Mouse (Mus musculus) neural tube, embryonic 13.5 days (tissue): ENCODE results near the gene Cd55b. TPM values are rescaled to one million over a fixed set of nuclear protein-coding genes. Genes with fewer than 3 reads are reported as not detected.
"Not testable (repeated sequence)": the region's sequence is repeated elsewhere in the genome, so short reads cannot be mapped to it uniquely, and the experiment has no call there.

Experiments
- ATAC-seq: fragments of 200-750 bp; cut with Nextera tagmentation; 2 replicates; pipeline ENCODE4 v1.8.0; 2017; ENCODE audit warnings: low read depth, mild to moderate bottlenecking, moderate TSS enrichment, moderate library complexity
- H3K27ac ChIP-seq: fragments of 300-500 bp; sonication (generic); replicated peaks from 2 replicates; pipeline ENCODE4 v1.5.1; 2015; ENCODE audit warnings: moderate library complexity, mild to moderate bottlenecking, inconsistent platforms
- H3K27me3 ChIP-seq: fragments of 300-500 bp; sonication (generic); 2 replicates; pipeline ENCODE4 v1.6.1; 2015; ENCODE audit warnings: mild to moderate bottlenecking, inconsistent platforms
- H3K36me3 ChIP-seq: fragments of 300-500 bp; sonication (generic); 2 replicates; pipeline ENCODE4 v1.6.1; 2015; ENCODE audit warnings: mild to moderate bottlenecking, inconsistent platforms
- H3K4me1 ChIP-seq: fragments of 300-500 bp; sonication (generic); replicated peaks from 2 replicates; pipeline ENCODE4 v1.6.1; 2015; ENCODE audit warnings: inconsistent platforms
- H3K4me2 ChIP-seq: fragments of 300-500 bp; sonication (generic); 2 replicates; pipeline ENCODE4 v1.6.1; 2015; ENCODE audit warnings: inconsistent platforms, mild to moderate bottlenecking, moderate library complexity
- H3K4me3 ChIP-seq: fragments of 300-500 bp; sonication (generic); 2 replicates; pipeline ENCODE4 v1.5.1; 2015; ENCODE audit warnings: mild to moderate bottlenecking, inconsistent platforms
- H3K9ac ChIP-seq: fragments of 300-500 bp; sonication (generic); 2 replicates; pipeline ENCODE4 v1.6.1; 2015; ENCODE audit warnings: moderate library complexity, mild to moderate bottlenecking, inconsistent platforms
- H3K9me3 ChIP-seq: fragments of 300-500 bp; sonication (generic); 2 replicates; pipeline ENCODE4 v1.6.1; 2016; ENCODE audit warnings: inconsistent platforms
- WGBS: fragments of 180-500 bp; shearing (Covaris S2); methylation state at CpG from one replicate; pipeline ENCODE4 v1.1.7; 2015; 5-methylcytosine and 5-hydroxymethylcytosine counted together
- polyA plus RNA-seq: library from polyadenylated mRNA; unstranded; fragments of >200 nt; fragmentation: Nextera tagmentation; extraction: Ambion mirVana; gene quantifications from 2 replicates; pipeline ENCODE4 v1.2.1, GENCODE M21; 2015

The Cd55b gene
- polyA plus RNA-seq, 1 experiment from 2014 or later = not detected

DNA sequence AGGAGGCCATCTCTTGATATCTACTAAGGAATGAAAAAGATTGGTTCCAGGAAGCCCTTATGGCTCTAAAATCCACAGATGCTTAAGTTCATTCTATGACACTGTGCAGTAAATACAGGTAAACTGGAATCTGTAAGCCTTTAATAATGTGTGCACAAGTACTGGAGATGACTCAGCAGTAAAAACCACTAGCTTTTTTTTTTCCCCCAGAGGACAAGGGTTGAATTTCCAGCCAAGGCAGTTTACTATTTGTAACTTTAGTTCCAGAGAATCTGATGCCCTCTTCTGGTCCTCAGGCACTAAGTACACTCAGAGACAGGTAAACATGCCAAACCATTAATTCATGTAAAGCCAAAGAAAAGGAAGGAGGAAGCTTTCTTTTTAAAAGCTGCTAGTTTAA is 25.7 kb downstream of the Cd55b start:
- H3K9ac ChIP-seq, H3K4me1 ChIP-seq, ATAC-seq, H3K4me2 ChIP-seq, H3K27ac ChIP-seq, H3K27me3 ChIP-seq, H3K4me3 ChIP-seq, H3K36me3 ChIP-seq, H3K9me3 ChIP-seq: not testable (repeated sequence)

DNA sequence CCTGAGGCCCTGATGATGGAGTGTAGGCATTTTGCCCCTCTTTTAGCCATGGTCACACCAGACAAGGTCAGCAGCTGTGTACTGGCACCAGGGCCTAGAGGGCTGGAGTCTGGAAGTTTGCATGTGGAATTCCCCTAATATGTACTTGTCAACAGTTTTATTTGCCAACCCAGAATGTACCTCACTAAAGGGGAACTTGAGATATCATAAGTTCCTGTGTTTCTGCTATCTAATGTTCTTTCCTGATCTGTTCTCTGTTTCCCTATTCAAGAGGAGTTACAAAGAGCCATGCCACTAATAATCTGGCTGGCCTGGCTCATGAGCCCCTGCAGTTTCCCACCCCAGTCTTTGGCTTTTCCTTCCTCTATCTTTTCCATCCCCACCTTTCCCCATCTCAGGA is 35.5 kb downstream of the Cd55b start:
- H3K27me3 ChIP-seq, H3K4me2 ChIP-seq, H3K9me3 ChIP-seq, H3K4me3 ChIP-seq, H3K27ac ChIP-seq, H3K4me1 ChIP-seq, H3K9ac ChIP-seq, ATAC-seq, H3K36me3 ChIP-seq: not testable (repeated sequence)

DNA sequence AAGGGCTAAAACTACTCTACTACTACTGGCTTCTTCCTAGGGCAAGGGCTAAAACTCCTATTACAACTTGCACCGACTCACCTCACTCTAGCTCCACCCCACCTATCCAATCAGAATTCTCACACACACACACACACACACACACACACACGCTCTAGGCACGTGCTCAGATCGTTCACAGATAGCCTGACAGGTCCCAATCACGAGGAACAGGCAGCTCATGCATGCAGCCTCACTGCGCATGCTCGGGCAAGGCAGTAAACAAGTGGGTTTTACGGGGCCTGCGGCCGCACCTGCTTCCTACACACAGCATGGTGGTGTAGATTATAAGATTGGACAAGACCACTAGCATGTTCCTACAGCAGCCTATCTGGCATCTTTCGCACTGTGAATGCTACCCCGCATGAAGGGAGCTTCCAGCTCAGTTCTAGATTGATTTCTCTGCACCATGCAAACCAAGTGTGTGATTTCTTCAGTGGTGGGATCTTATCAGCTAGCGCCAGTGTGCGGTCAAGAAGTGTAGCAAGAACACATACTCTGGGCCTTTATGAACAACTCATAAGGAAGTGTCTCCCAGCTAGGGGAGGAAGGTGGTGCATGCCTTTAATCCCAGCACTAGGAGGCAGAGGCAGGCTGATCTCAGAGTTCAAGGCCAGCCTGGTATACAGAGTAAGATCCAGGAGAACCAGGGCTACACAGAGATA is 44.9 kb downstream of the Cd55b start:
- no peak overlapping the region for H3K4me2 ChIP-seq
- no peak overlapping the region for H3K9ac ChIP-seq
- no peaks in the 10 kb centered on the region for H3K4me1 ChIP-seq
- no peaks in the 10 kb centered on the region for H3K9me3 ChIP-seq
- H3K4me3 ChIP-seq = no peak overlapping the region
- no peaks in the 10 kb centered on the region for H3K27me3 ChIP-seq
- no peak overlapping the region for H3K27ac ChIP-seq
- no peaks in the 10 kb centered on the region for H3K36me3 ChIP-seq
- no peak for ATAC-seq
- WGBS = 91% methylated on average over 14 of the region's 14 CpGs

DNA sequence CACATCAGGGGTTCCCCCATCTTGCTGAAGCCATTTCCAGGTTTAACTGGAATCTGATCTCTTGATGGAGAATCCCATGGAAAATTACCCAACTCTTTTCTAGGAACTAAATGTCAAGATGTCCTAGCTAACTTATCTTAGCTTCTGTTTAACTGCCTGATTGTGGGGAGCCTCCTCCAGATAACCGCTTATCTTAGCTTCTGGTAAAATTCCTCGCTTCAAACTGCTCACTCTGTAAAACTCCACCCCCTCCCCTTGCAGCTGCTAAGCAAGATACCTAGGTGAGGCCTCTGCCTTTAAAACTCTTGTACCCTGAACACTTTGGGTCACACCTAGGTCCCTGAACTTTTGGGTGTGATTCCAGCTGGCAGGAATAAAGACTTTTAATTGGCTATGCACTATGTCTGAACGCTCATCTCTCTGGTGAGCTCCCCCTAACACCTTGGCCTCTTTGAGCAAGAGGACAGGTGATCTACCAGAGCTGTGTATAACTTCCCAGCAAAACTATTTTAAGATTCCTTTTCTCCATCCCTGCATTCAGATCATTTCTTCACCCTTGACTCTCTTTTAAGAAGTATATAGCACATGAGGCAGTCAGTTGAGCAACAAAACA is 48.5 kb downstream of the Cd55b start:
- no peak for ATAC-seq
- Histone ChIP-seq H3K27ac (no peak overlapping the region), H3K4me2 (no peak overlapping the region), H3K9ac (no peak overlapping the region), H3K27me3 (no peaks in the 10 kb centered on the region), H3K36me3 (no peaks in the 10 kb centered on the region), H3K9me3 (no peaks in the 10 kb centered on the region), H3K4me1 (no peaks in the 10 kb centered on the region), H3K4me3 (no peak overlapping the region)
- WGBS = 87% methylated on average over 3 of the region's 3 CpGs

DNA sequence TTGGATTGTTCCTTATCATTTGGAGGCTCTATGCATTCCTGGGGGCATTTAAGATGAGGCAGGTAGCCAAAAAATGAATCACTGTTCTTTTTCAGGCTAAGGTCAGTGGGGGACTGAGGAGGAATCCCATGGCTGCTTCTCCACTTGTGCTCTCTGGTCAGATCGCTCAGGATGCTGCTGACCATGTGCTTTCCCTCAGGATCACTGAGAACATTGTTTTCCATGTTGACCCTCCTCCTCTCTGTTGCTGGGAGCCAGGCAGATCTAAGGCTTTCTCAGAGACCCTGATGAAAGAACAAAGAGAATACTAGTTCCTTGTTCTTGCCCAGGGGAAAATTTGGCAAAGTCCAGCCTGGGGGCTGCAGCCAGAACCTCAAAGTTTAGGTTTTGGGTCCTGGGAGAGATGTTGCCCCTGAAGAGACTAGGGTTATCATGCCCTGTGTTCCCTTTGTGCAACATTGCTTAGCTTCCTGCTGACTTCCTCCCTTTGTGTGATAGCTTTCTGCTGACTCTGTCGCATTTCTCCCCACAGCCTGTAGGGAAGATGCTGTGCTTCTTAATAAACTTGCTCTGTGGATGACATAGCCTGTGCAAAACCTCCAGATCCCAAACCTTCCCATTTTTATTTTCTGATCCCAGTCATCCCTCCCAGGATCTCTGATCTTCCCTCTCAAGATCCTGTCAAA is 49.3 kb downstream of the Cd55b start:
- 43% methylated on average over 2 of the region's 2 CpGs for WGBS
- no peaks in the 10 kb centered on the region for H3K4me1 ChIP-seq
- no peak for ATAC-seq
- no peaks in the 10 kb centered on the region for H3K9me3 ChIP-seq
- H3K27ac ChIP-seq = no peak overlapping the region
- no peaks in the 10 kb centered on the region for H3K27me3 ChIP-seq
- no peak overlapping the region for H3K4me3 ChIP-seq
- no peak overlapping the region for H3K4me2 ChIP-seq
- H3K9ac ChIP-seq = no peak overlapping the region
- no peaks in the 10 kb centered on the region for H3K36me3 ChIP-seq

DNA sequence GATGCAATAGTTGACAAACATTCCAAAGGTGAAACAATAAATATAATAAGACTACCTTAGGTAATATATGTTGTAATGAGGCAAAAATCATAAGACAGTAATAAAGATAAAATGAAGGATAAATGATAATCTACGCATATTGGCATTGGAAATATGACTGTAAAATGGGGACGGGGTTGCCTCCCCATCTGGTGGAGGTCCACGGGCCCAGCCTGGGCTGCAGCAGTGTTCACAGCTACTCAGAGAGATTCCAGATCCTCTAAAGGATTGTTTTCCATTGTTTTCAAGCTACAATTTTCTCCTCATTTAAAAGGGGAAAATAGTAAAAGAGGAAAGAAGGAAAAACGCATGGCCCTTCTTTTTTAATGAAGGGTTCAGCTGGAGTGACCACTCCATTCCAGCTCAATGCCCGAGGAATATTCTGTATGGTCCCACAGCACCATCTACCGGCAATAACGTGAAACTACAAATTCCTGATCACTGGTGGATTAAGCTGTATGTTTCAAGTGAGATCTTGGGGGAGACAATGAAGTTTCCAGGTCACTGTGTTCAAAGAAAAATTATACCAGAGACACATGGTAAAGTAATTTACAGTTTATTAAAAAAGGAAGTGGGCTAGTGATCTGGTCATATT is 50.8 kb downstream of the Cd55b start:
- peak; percentile 74; the same call in 1 of the 2 replicates for ATAC-seq
- Histone ChIP-seq H3K27ac (no peak overlapping the region), H3K4me2 (no peak overlapping the region), H3K9me3 (no peaks in the 10 kb centered on the region), H3K9ac (no peak overlapping the region), H3K27me3 (no peaks in the 10 kb centered on the region), H3K36me3 (no peaks in the 10 kb centered on the region), H3K4me1 (no peaks in the 10 kb centered on the region), H3K4me3 (no peak overlapping the region)
- WGBS = 39% methylated on average over 7 of the region's 7 CpGs

DNA sequence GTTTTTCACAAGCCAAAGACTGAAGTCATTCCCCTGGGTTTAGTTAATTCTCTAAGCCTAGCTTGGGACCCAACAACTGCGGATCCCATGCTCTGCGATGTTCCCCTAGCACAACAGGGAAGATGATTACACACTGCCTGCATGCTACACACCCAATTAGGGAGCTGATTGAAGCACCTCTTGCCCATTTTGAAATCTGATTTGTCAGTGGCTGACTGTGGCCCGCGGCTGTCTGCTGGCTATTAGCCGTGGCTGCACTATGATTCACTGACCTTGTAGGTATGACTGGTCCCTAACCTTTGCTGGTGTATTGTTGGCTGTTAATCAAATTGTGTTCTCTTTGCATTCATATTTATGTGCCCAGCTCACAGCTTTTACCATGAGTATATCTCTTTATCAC is 51.5 kb downstream of the Cd55b start:
- Histone ChIP-seq H3K27me3 (no peaks in the 10 kb centered on the region), H3K27ac (no peak overlapping the region), H3K4me1 (no peaks in the 10 kb centered on the region), H3K9ac (no peak overlapping the region), H3K4me3 (no peak overlapping the region), H3K36me3 (no peaks in the 10 kb centered on the region), H3K4me2 (no peak overlapping the region), H3K9me3 (no peaks in the 10 kb centered on the region)
- no peak for ATAC-seq
- 73% methylated on average over 5 of the region's 5 CpGs for WGBS

DNA sequence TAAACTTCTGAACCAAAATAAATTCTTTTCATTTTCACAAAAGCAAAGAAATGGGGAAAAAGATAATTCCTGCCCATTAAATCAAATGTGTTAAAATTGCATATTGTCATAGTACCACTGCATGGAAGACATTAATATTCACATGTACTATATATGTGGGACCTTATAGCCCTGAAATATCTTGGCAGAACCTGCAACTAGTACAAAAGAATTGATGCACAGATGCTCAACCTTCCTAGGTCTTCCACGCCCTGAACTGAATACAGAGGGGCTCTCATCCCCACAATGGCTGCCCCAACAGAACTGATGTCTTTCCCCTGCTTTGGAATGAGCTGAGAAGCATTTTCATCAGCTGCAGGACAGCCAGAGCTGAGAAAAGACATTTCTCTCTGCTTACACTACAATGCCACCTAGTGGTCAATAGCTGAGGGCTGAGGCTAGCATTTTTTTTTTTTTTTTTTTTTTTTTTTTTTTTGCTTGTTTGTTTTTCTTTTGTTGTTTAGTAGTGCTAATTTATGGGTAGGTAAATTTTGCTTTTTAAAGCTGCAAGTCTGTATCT is 72.7 kb downstream of the Cd55b start:
- 0 out of 2 replicates have a peak, but pooled peaks cover 4% of the 10 kb centered on the region for H3K4me1 ChIP-seq
- H3K27ac ChIP-seq = no peak overlapping the region
- no peaks in the 10 kb centered on the region for H3K36me3 ChIP-seq
- no peaks in the 10 kb centered on the region for H3K27me3 ChIP-seq
- no peak overlapping the region for H3K9ac ChIP-seq
- no peak overlapping the region for H3K4me3 ChIP-seq
- WGBS = 11% methylated on average over 1 of the region's 1 CpGs
- ATAC-seq = 0 out of 2 replicates have a peak, but pooled peaks have one; percentile 69
- H3K4me2 ChIP-seq = no peak overlapping the region
- no peaks in the 10 kb centered on the region for H3K9me3 ChIP-seq

DNA sequence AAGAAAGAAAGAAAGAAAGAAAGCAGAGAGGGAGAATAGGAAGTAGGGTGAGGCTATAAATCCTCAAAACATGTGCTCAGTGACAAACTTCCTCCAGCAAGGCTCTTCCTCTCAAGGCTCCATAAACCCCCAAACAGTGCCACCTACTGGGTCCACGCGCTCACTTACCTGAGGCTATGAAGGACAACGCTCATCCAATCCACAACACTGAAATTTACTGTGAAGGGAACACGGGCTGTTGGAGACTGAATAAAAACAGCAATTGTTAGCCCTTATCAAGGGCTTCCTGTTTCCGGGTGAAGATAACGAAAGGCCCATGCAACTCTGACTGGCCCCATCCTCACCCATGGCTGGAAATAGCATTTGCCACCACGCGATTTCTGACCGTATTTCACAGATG is 80.4 kb downstream of the Cd55b start:
- H3K36me3 ChIP-seq = no peaks in the 10 kb centered on the region
- 90% methylated on average over 9 of the region's 9 CpGs for WGBS
- no peak overlapping the region for H3K4me3 ChIP-seq
- H3K9ac ChIP-seq = no peak overlapping the region
- no peak for ATAC-seq
- no peak overlapping the region for H3K27ac ChIP-seq
- H3K27me3 ChIP-seq = no peaks in the 10 kb centered on the region
- no peak overlapping the region for H3K4me2 ChIP-seq
- H3K9me3 ChIP-seq = no peaks in the 10 kb centered on the region
- H3K4me1 ChIP-seq = no peaks in the 10 kb centered on the region

Other genes starting within 250 kb of the Cd55b start
- gene Cd55, start 39.7 kb upstream of the Cd55b start, polyA plus RNA-seq = 9.5 and 10.8 TPM in 2 replicates
- gene Zp3r, start 206.6 kb upstream of the Cd55b start, polyA plus RNA-seq = not detected in 2 replicates
- gene C4bp, start 238.6 kb upstream of the Cd55b start, polyA plus RNA-seq = not detected in 2 replicates